Mouse (Mus musculus) CH12.LX (cell line): ENCODE results near the gene Cacnb2. TPM values are rescaled to one million over a fixed set of nuclear protein-coding genes. Genes with fewer than 3 reads are reported as not detected.

ENCODE experiments used
- DNase-seq: peaks from one replicate; pipeline ENCODE4 v3.0.0-alpha.2; 2013; ENCODE audit errors: extremely low read depth
- H3K27ac ChIP-seq: 2 replicates; pipeline ENCODE4 v1.5.1; 2012; ENCODE audit warnings: low read depth, mild to moderate bottlenecking, control low read depth, moderate library complexity; ENCODE audit not compliant: insufficient read depth
- H3K27me3 ChIP-seq: replicated peaks from 2 replicates; pipeline ENCODE3; 2012; ENCODE audit warnings: inconsistent platforms
- H3K36me3 ChIP-seq, 2 experiments: replicated peaks in 1 of 2; 2 replicates each; pipeline versions ENCODE3 to v1.6.1; 2012; ENCODE audit warnings: inconsistent platforms in 1 of 2, low read length in 1 of 2, mild to moderate bottlenecking in 1 of 2, mixed read lengths in 1 of 2, moderate library complexity in 1 of 2; ENCODE audit not compliant: control insufficient read depth in 1 of 2, insufficient read depth in 1 of 2
- H3K4me1 ChIP-seq, 2 experiments: 2 replicates each; pipeline ENCODE4 v1.6.1; 2012; ENCODE audit warnings: inconsistent platforms in 1 of 2, moderate library complexity in 1 of 2; ENCODE audit not compliant: insufficient read depth in 2 of 2, control insufficient read depth in 1 of 2
- H3K4me2 ChIP-seq: 2 replicates; pipeline ENCODE4 v1.6.1; 2012; ENCODE audit warnings: low read depth, mild to moderate bottlenecking, control low read depth; ENCODE audit not compliant: poor library complexity, insufficient read depth, severe bottlenecking
- H3K4me3 ChIP-seq, 3 experiments: fragments of 150-350 bp in 1 of 3; sonication (generic) in 1 of 3; replicated peaks in 1 of 3; 2 replicates each; pipeline versions ENCODE3 to v1.5.1; 2011 to 2012; ENCODE audit warnings: low read depth in 2 of 3, low read length in 2 of 3, mild to moderate bottlenecking in 2 of 3, moderate library complexity in 2 of 3, control low read depth in 1 of 3, improper control_type of control experiment in 1 of 3, inconsistent platforms in 1 of 3, mixed read lengths in 1 of 3; ENCODE audit not compliant: poor library complexity in 1 of 3
- H3K79me2 ChIP-seq: replicated peaks from 2 replicates; pipeline ENCODE4 v1.6.1; 2012; ENCODE audit warnings: mild to moderate bottlenecking, moderate library complexity; ENCODE audit not compliant: control insufficient read depth, poor library complexity, insufficient read depth, severe bottlenecking; ENCODE audit errors: extremely low read depth
- H3K9ac ChIP-seq: 2 replicates; pipeline ENCODE4 v1.6.1; 2012; ENCODE audit warnings: low read depth, mild to moderate bottlenecking, control low read depth, moderate library complexity; ENCODE audit not compliant: insufficient read depth
- H3K9me3 ChIP-seq: replicated peaks from 2 replicates; pipeline ENCODE3; 2012; ENCODE audit warnings: low read length, inconsistent platforms, mixed read lengths
- CHD1 ChIP-seq: IDR thresholded peaks from 2 replicates; pipeline ENCODE4 v1.6.1; 2012; ENCODE audit warnings: low read depth, low read length, improper control_type of control experiment, inconsistent platforms
- CHD2 ChIP-seq: IDR thresholded peaks from 2 replicates; pipeline ENCODE4 v1.6.1; 2011; ENCODE audit warnings: low read length, improper control_type of control experiment
- E2F4 ChIP-seq: IDR thresholded peaks from 2 replicates; pipeline ENCODE4 v1.6.1; 2011; ENCODE audit warnings: low read depth, low read length, improper control_type of control experiment; ENCODE audit not compliant: insufficient replicate concordance
- IRF4 ChIP-seq: IDR thresholded peaks from 2 replicates; pipeline ENCODE4 v1.6.1; 2014; ENCODE audit warnings: low read depth, mild to moderate bottlenecking, inconsistent platforms, low read length, improper control_type of control experiment
- MAFK ChIP-seq: IDR thresholded peaks from 2 replicates; pipeline ENCODE4 v1.6.1; 2011; ENCODE audit warnings: low read length, improper control_type of control experiment; ENCODE audit not compliant: insufficient replicate concordance
- MAZ ChIP-seq: IDR thresholded peaks from 2 replicates; pipeline ENCODE4 v1.6.1; 2012; ENCODE audit warnings: low read depth, mild to moderate bottlenecking, inconsistent platforms, low read length, improper control_type of control experiment, moderate library complexity
- POLR2AphosphoS2 ChIP-seq: IDR thresholded peaks from 2 replicates; pipeline ENCODE4 v1.6.1; 2011; ENCODE audit warnings: low read depth, low read length, improper control_type of control experiment
- SIN3A ChIP-seq: IDR thresholded peaks from 2 replicates; pipeline ENCODE4 v1.6.1; 2012; ENCODE audit warnings: low read length, improper control_type of control experiment, inconsistent platforms
- USF1 ChIP-seq: IDR thresholded peaks from 2 replicates; pipeline ENCODE4 v1.6.1; 2014; ENCODE audit warnings: low read depth, mild to moderate bottlenecking, inconsistent platforms, low read length, improper control_type of control experiment
- ZMIZ1 ChIP-seq: IDR thresholded peaks from 2 replicates; pipeline ENCODE4 v1.6.1; 2012; ENCODE audit warnings: low read depth, mild to moderate bottlenecking, inconsistent platforms, low read length, improper control_type of control experiment
- ZNF384 ChIP-seq: IDR thresholded peaks from 2 replicates; pipeline ENCODE4 v1.6.1; 2012; ENCODE audit warnings: low read depth, low read length, improper control_type of control experiment, inconsistent platforms
- dilution Hi-C: fragments of 300-500 bp; cut with MboI; formaldehyde crosslinking; loops from 2 replicates; pipeline ENCODE4 v1.14.3; 2020; ENCODE audit warnings: low sequenced_read_pairs; ENCODE audit not compliant: extremely low pct_unique_long_range_greater_than_20kb, extremely low pct_ligation_motif_present
- in situ Hi-C: fragments of 300-500 bp; cut with MboI; formaldehyde crosslinking; loops from 3 replicates; pipeline ENCODE4 v1.14.3; 2019; ENCODE audit warnings: low sequenced_read_pairs, low pct_ligation_motif_present, low pct_unique_long_range_greater_than_20kb, mixed read lengths
- polyA plus RNA-seq: library from polyadenylated mRNA; unstranded; fragments of >175 nt; gene quantifications from 2 replicates; pipeline ENCODE4 v1.2.1, GENCODE M21; 2012; ENCODE audit warnings: low read depth; ENCODE audit not compliant: insufficient read length
- total RNA-seq, 2 experiments: library from RNA; depleted of rRNA; stranded (reverse); fragments of 300-350 nt in 1 of 2; fragments of >200 nt in 1 of 2; gene quantifications; 2 replicates each; pipeline ENCODE4 v1.2.3; 2012 to 2014

Gene Cacnb2
- total and polyA plus RNA-seq, 3 experiments: 0.42 to 2.8 (median 0.93) TPM

DNA sequence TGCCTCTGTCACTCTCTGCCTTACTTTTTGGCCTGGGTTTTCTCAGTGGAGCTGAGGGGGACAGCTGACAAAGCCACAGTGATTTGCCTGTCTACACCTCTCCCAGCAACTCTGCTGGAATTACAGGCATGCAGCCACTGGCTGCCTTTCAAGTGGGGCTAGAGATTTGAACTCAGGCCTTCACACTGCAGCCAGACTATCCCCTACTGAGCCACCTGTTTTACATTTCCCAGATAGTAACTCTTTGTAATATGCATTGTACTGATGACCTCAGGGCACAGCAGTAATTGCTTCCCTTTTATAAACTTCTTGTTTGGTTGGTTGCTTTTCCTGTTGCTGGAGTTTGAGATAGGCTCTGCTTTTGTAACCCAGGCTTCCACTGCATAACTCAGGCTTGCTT lies 220.2 kb downstream of the Cacnb2 start:
- H3K27ac ChIP-seq: no peak overlapping the region
- H3K4me3 ChIP-seq: no peak overlapping the region
- H3K4me1 ChIP-seq: peaks cover 0 to 2% of the 10 kb centered on the region in 2 experiments; a peak in 1 of 4 replicates
- H3K9me3 ChIP-seq: no peaks in the 10 kb centered on the region
- TF ChIP-seq ZNF384 (no peak), ZMIZ1 (no peak), CHD1 (no peak), MAZ (no peak)
- no peaks in the 10 kb centered on the region for H3K79me2 ChIP-seq
- no peak overlapping the region for H3K9ac ChIP-seq
- no peaks in the 10 kb centered on the region for H3K27me3 ChIP-seq
- no peak for DNase-seq
- H3K36me3 ChIP-seq: no peaks in the 10 kb centered on the region
- dilution Hi-C loops (no loop called here), in situ Hi-C loops (no loop called here)
- no peak overlapping the region for H3K4me2 ChIP-seq

DNA sequence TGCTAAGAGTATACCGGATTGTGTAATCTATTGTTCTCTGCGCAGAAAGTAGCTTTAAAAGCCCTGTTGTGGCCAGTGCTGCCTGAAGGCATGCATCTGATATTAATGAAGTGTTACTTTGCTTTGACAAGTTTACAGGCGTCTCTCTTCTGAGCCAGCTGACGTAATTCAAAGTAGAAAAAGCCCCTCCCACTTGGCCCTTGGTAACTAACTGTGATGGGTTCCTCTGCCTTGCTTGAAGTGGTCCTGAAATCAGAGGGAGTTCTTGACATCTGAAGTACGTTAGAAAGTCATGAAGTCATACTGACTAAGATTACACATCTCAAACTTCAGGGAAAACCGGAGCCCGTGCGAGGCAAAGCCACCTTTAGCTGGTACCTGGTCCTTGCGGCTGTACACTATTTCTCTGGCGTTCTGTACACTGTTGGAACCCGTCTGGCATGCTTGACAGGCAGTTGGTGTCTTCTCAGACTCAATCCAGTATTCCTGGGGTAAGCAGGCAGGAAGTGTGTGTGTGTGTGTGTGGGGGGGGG lies 221.0 kb downstream of the Cacnb2 start:
- Histone ChIP-seq H3K27ac (no peak overlapping the region), H3K9ac (no peak overlapping the region), H3K27me3 (no peaks in the 10 kb centered on the region), H3K4me2 (no peak overlapping the region), H3K79me2 (no peaks in the 10 kb centered on the region), H3K4me1 (peaks cover 0 to 2% of the 10 kb centered on the region in 2 experiments; a peak in 1 of 4 replicates), H3K9me3 (no peaks in the 10 kb centered on the region), H3K4me3 (no peak overlapping the region), H3K36me3 (no peaks in the 10 kb centered on the region)
- dilution Hi-C loops (no loop called here), in situ Hi-C loops (no loop called here)
- TF ChIP-seq E2F4: no peak
- no peak for TF ChIP-seq SIN3A
- DNase-seq: no peak

DNA sequence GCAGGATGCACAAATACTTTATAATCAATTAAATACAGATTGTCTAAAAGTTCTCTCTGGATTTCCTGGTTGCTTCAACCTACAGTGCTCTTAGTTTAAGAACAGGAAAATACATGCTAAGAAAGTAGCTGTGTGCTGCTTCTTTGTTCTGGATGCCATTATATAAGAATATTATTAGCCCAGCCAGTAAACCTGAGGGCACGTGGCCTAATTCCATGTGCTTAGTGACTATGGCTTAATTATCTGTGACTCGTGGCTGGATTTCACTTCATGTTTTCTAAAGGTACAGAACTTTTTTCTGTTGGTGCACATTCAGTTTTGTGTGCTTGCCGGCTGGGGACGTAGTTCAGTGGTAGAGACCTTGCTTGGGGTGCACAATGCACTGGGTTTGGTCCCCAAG lies 222.3 kb downstream of the Cacnb2 start:
- in situ Hi-C loops: no loop called here
- Histone ChIP-seq H3K27me3 (no peaks in the 10 kb centered on the region), H3K27ac (no peak overlapping the region), H3K4me2 (no peak overlapping the region), H3K36me3 (no peaks in the 10 kb centered on the region), H3K4me1 (peaks cover 0 to 2% of the 10 kb centered on the region in 2 experiments; a peak in 1 of 4 replicates), H3K79me2 (no peaks in the 10 kb centered on the region), H3K9ac (no peak overlapping the region), H3K4me3 (no peak overlapping the region), H3K9me3 (no peaks in the 10 kb centered on the region)
- DNase-seq: no peak
- dilution Hi-C loops: no loop called here
- TF ChIP-seq MAFK: no peak
- TF ChIP-seq ZNF384: no peak
- TF ChIP-seq USF1: no peak
- TF ChIP-seq CHD2: no peak
- no peak for TF ChIP-seq IRF4
- TF ChIP-seq POLR2AphosphoS2: no peak
